Mouse (Mus musculus) CH12.LX (cell line): Measurements from ENCODE around the gene Ap4e1. TPM values are rescaled to one million over a fixed set of nuclear protein-coding genes. Genes with fewer than 3 reads are reported as not detected.

Experiments
- DNase-seq: peaks from one replicate; pipeline ENCODE4 v3.0.0-alpha.2; 2013; ENCODE audit errors: extremely low read depth
- H3K27ac ChIP-seq: 2 replicates; pipeline ENCODE4 v1.5.1; 2012; ENCODE audit warnings: low read depth, mild to moderate bottlenecking, control low read depth, moderate library complexity; ENCODE audit not compliant: insufficient read depth
- H3K27me3 ChIP-seq: replicated peaks from 2 replicates; pipeline ENCODE3; 2012; ENCODE audit warnings: inconsistent platforms
- H3K36me3 ChIP-seq, 2 experiments: replicated peaks in 1 of 2; 2 replicates each; pipeline versions ENCODE3 to v1.6.1; 2012; ENCODE audit warnings: inconsistent platforms in 1 of 2, low read length in 1 of 2, mild to moderate bottlenecking in 1 of 2, mixed read lengths in 1 of 2, moderate library complexity in 1 of 2; ENCODE audit not compliant: control insufficient read depth in 1 of 2, insufficient read depth in 1 of 2
- H3K4me1 ChIP-seq, 2 experiments: 2 replicates each; pipeline ENCODE4 v1.6.1; 2012; ENCODE audit warnings: inconsistent platforms in 1 of 2, moderate library complexity in 1 of 2; ENCODE audit not compliant: insufficient read depth in 2 of 2, control insufficient read depth in 1 of 2
- H3K4me2 ChIP-seq: 2 replicates; pipeline ENCODE4 v1.6.1; 2012; ENCODE audit warnings: low read depth, mild to moderate bottlenecking, control low read depth; ENCODE audit not compliant: poor library complexity, insufficient read depth, severe bottlenecking
- H3K4me3 ChIP-seq, 3 experiments: fragments of 150-350 bp in 1 of 3; sonication (generic) in 1 of 3; replicated peaks in 1 of 3; 2 replicates each; pipeline versions ENCODE3 to v1.5.1; 2011 to 2012; ENCODE audit warnings: low read depth in 2 of 3, low read length in 2 of 3, mild to moderate bottlenecking in 2 of 3, moderate library complexity in 2 of 3, control low read depth in 1 of 3, improper control_type of control experiment in 1 of 3, inconsistent platforms in 1 of 3, mixed read lengths in 1 of 3; ENCODE audit not compliant: poor library complexity in 1 of 3
- H3K79me2 ChIP-seq: replicated peaks from 2 replicates; pipeline ENCODE4 v1.6.1; 2012; ENCODE audit warnings: mild to moderate bottlenecking, moderate library complexity; ENCODE audit not compliant: control insufficient read depth, poor library complexity, insufficient read depth, severe bottlenecking; ENCODE audit errors: extremely low read depth
- H3K9ac ChIP-seq: 2 replicates; pipeline ENCODE4 v1.6.1; 2012; ENCODE audit warnings: low read depth, mild to moderate bottlenecking, control low read depth, moderate library complexity; ENCODE audit not compliant: insufficient read depth
- H3K9me3 ChIP-seq: replicated peaks from 2 replicates; pipeline ENCODE3; 2012; ENCODE audit warnings: low read length, inconsistent platforms, mixed read lengths
- BHLHE40 ChIP-seq: IDR thresholded peaks from 2 replicates; pipeline ENCODE4 v1.6.1; 2011; ENCODE audit warnings: mild to moderate bottlenecking, low read depth, low read length, improper control_type of control experiment
- CHD2 ChIP-seq: IDR thresholded peaks from 2 replicates; pipeline ENCODE4 v1.6.1; 2011; ENCODE audit warnings: low read length, improper control_type of control experiment
- E2F4 ChIP-seq: IDR thresholded peaks from 2 replicates; pipeline ENCODE4 v1.6.1; 2011; ENCODE audit warnings: low read depth, low read length, improper control_type of control experiment; ENCODE audit not compliant: insufficient replicate concordance
- ELF1 ChIP-seq: IDR thresholded peaks from 2 replicates; pipeline ENCODE4 v1.6.1; 2014; ENCODE audit warnings: low read depth, mild to moderate bottlenecking, inconsistent platforms, low read length, improper control_type of control experiment
- EP300 ChIP-seq: IDR thresholded peaks from 2 replicates; pipeline ENCODE4 v1.6.1; 2011; ENCODE audit warnings: low read length, improper control_type of control experiment
- ETS1 ChIP-seq: conservative IDR thresholded peaks from 2 replicates; pipeline ENCODE4 v1.6.1; 2012; ENCODE audit warnings: low read depth, mild to moderate bottlenecking, inconsistent platforms, low read length, improper control_type of control experiment, moderate library complexity
- GABPA ChIP-seq: IDR thresholded peaks from 2 replicates; pipeline ENCODE4 v1.6.1; 2012; ENCODE audit warnings: low read depth, low read length, improper control_type of control experiment, inconsistent platforms; ENCODE audit not compliant: insufficient replicate concordance
- IRF4 ChIP-seq: IDR thresholded peaks from 2 replicates; pipeline ENCODE4 v1.6.1; 2014; ENCODE audit warnings: low read depth, mild to moderate bottlenecking, inconsistent platforms, low read length, improper control_type of control experiment
- JUN ChIP-seq: IDR thresholded peaks from 2 replicates; pipeline ENCODE4 v1.6.1; 2011; ENCODE audit warnings: low read depth, mild to moderate bottlenecking, low read length, improper control_type of control experiment, moderate library complexity; ENCODE audit not compliant: insufficient read depth
- JUND ChIP-seq: conservative IDR thresholded peaks from 2 replicates; pipeline ENCODE4 v1.6.1; 2011; ENCODE audit warnings: low read depth, low read length, improper control_type of control experiment
- KAT2A ChIP-seq: IDR thresholded peaks from 2 replicates; pipeline ENCODE4 v1.6.1; 2012; ENCODE audit warnings: low read length, improper control_type of control experiment, inconsistent platforms; ENCODE audit not compliant: insufficient replicate concordance
- MAFK ChIP-seq: IDR thresholded peaks from 2 replicates; pipeline ENCODE4 v1.6.1; 2011; ENCODE audit warnings: low read length, improper control_type of control experiment; ENCODE audit not compliant: insufficient replicate concordance
- MAX ChIP-seq: IDR thresholded peaks from 2 replicates; pipeline ENCODE4 v1.6.1; 2011; ENCODE audit warnings: low read length, improper control_type of control experiment
- MAZ ChIP-seq: IDR thresholded peaks from 2 replicates; pipeline ENCODE4 v1.6.1; 2012; ENCODE audit warnings: low read depth, mild to moderate bottlenecking, inconsistent platforms, low read length, improper control_type of control experiment, moderate library complexity
- MEF2A ChIP-seq: IDR thresholded peaks from 2 replicates; pipeline ENCODE4 v1.6.1; 2014; ENCODE audit warnings: low read depth, mild to moderate bottlenecking, inconsistent platforms, low read length, improper control_type of control experiment, borderline replicate concordance
- MXI1 ChIP-seq: IDR thresholded peaks from 2 replicates; pipeline ENCODE4 v1.6.1; 2011; ENCODE audit warnings: mild to moderate bottlenecking, low read depth, low read length, improper control_type of control experiment
- NELFE ChIP-seq: IDR thresholded peaks from 2 replicates; pipeline ENCODE4 v1.6.1; 2011; ENCODE audit warnings: low read depth, low read length, improper control_type of control experiment
- POLR2A ChIP-seq: IDR thresholded peaks from 2 replicates; pipeline ENCODE4 v1.6.1; 2011; ENCODE audit warnings: low read depth, mild to moderate bottlenecking, improper control_type of control experiment, low read length
- POLR2AphosphoS2 ChIP-seq: IDR thresholded peaks from 2 replicates; pipeline ENCODE4 v1.6.1; 2011; ENCODE audit warnings: low read depth, low read length, improper control_type of control experiment
- RCOR1 ChIP-seq: conservative IDR thresholded peaks from 2 replicates; pipeline ENCODE4 v1.6.1; 2012; ENCODE audit warnings: low read depth, mild to moderate bottlenecking, inconsistent platforms, low read length, improper control_type of control experiment
- TBP ChIP-seq: conservative IDR thresholded peaks from 2 replicates; pipeline ENCODE4 v1.6.1; 2011; ENCODE audit warnings: low read depth, low read length, improper control_type of control experiment
- TCF12 ChIP-seq: IDR thresholded peaks from 2 replicates; pipeline ENCODE4 v1.6.1; 2014; ENCODE audit warnings: low read depth, mild to moderate bottlenecking, inconsistent platforms, low read length, improper control_type of control experiment
- UBTF ChIP-seq: IDR thresholded peaks from 2 replicates; pipeline ENCODE4 v1.6.1; 2012; ENCODE audit warnings: low read depth, mild to moderate bottlenecking, inconsistent platforms, low read length, improper control_type of control experiment, moderate library complexity
- USF1 ChIP-seq: IDR thresholded peaks from 2 replicates; pipeline ENCODE4 v1.6.1; 2014; ENCODE audit warnings: low read depth, mild to moderate bottlenecking, inconsistent platforms, low read length, improper control_type of control experiment
- USF2 ChIP-seq: conservative IDR thresholded peaks from 2 replicates; pipeline ENCODE4 v1.6.1; 2011; ENCODE audit warnings: low read depth, low read length, improper control_type of control experiment
- ZC3H11A ChIP-seq: IDR thresholded peaks from 2 replicates; pipeline ENCODE4 v1.6.1; 2012; ENCODE audit warnings: low read depth, mild to moderate bottlenecking, inconsistent platforms, low read length, improper control_type of control experiment
- ZMIZ1 ChIP-seq: IDR thresholded peaks from 2 replicates; pipeline ENCODE4 v1.6.1; 2012; ENCODE audit warnings: low read depth, mild to moderate bottlenecking, inconsistent platforms, low read length, improper control_type of control experiment
- ZNF384 ChIP-seq: IDR thresholded peaks from 2 replicates; pipeline ENCODE4 v1.6.1; 2012; ENCODE audit warnings: low read depth, low read length, improper control_type of control experiment, inconsistent platforms
- dilution Hi-C: fragments of 300-500 bp; cut with MboI; formaldehyde crosslinking; loops from 2 replicates; pipeline ENCODE4 v1.14.3; 2020; ENCODE audit warnings: low sequenced_read_pairs; ENCODE audit not compliant: extremely low pct_unique_long_range_greater_than_20kb, extremely low pct_ligation_motif_present
- in situ Hi-C: fragments of 300-500 bp; cut with MboI; formaldehyde crosslinking; loops from 3 replicates; pipeline ENCODE4 v1.14.3; 2019; ENCODE audit warnings: low sequenced_read_pairs, low pct_ligation_motif_present, low pct_unique_long_range_greater_than_20kb, mixed read lengths
- polyA plus RNA-seq: library from polyadenylated mRNA; unstranded; fragments of >175 nt; gene quantifications from 2 replicates; pipeline ENCODE4 v1.2.1, GENCODE M21; 2012; ENCODE audit warnings: low read depth; ENCODE audit not compliant: insufficient read length
- total RNA-seq, 2 experiments: library from RNA; depleted of rRNA; stranded (reverse); fragments of 300-350 nt in 1 of 2; fragments of >200 nt in 1 of 2; gene quantifications; 2 replicates each; pipeline ENCODE4 v1.2.3; 2012 to 2014

Gene Ap4e1
- total and polyA plus RNA-seq, 3 experiments: 5.8 to 9.6 (median 9.0) TPM

GRCm38 (mm10) chr2:127069781-127070434 is 61.4 kb downstream of the Ap4e1 start:
- no peak for TF ChIP-seq EP300
- TF ChIP-seq MEF2A: no peak
- no peak for TF ChIP-seq ELF1
- no peak for TF ChIP-seq MAX
- no peak for TF ChIP-seq USF2
- no peak for TF ChIP-seq POLR2AphosphoS2
- TF ChIP-seq JUN: no peak
- TF ChIP-seq TCF12: no peak
- no peak for TF ChIP-seq E2F4
- TF ChIP-seq ZMIZ1: no peak
- no peak for TF ChIP-seq ZNF384
- in situ Hi-C loops: no loop called here
- Histone ChIP-seq H3K4me1 (peaks cover 0 to 28% of the 10 kb centered on the region in 2 experiments; a peak in 3 of 4 replicates), H3K27ac (no peak overlapping the region), H3K4me2 (peak overlapping the region; percentile 72; the same call in 1 of the 2 replicates), H3K36me3 (peaks cover 2 to 36% of the 10 kb centered on the region in 2 experiments), H3K4me3 (peak overlapping the region in 2 of 3 experiments; percentile 19 to 64), H3K27me3 (no peaks in the 10 kb centered on the region), H3K9me3 (no peaks in the 10 kb centered on the region), H3K79me2 (no peaks in the 10 kb centered on the region; the same call in 1 of the 2 replicates), H3K9ac (no peak overlapping the region; the same call in 1 of the 2 replicates)
- dilution Hi-C loops: no loop called here
- DNase-seq: no peak

GRCm38 (mm10) chr2:127070435-127070841 is 61.9 kb downstream of the Ap4e1 start, which contains the start of gene Blvra:
TSS of gene Blvra (plus strand) at chr2:127070665.
- Histone ChIP-seq H3K27ac (peak within 1 kb of the TSS; percentile 29; the same call in 1 of the 2 replicates), H3K27me3 (no peaks in the 10 kb centered on the region), H3K79me2 (no peaks in the 10 kb centered on the region; the same call in 1 of the 2 replicates), H3K36me3 (peaks cover 2 to 36% of the 10 kb centered on the region in 2 experiments), H3K4me2 (peak within 1 kb of the TSS; percentile 72), H3K4me3 (peak within 1 kb of the TSS; percentile 64 to 86 (median 80)), H3K4me1 (peaks cover 0 to 28% of the 10 kb centered on the region in 2 experiments; a peak in 3 of 4 replicates), H3K9ac (peak within 1 kb of the TSS; percentile 91), H3K9me3 (no peaks in the 10 kb centered on the region)
- in situ Hi-C loops (no loop called here), dilution Hi-C loops (no loop called here)
- peak; percentile 95 for DNase-seq
- TF ChIP-seq MXI1 (peak; percentile 80), ZC3H11A (no peak), IRF4 (peak; percentile 22; the same call in 1 of the 2 replicates), TCF12 (peak; percentile 64), USF2 (no peak), E2F4 (peak; percentile 62; the same call in 1 of the 2 replicates), KAT2A (0 out of 2 replicates have a peak, but pooled peaks have one; percentile 43), BHLHE40 (peak; percentile 77), CHD2 (no peak), JUND (no peak), ZMIZ1 (peak; percentile 89), TBP (no peak), MAZ (0 out of 2 replicates have a peak, but pooled peaks have one; percentile 32), EP300 (no peak), RCOR1 (no peak), MEF2A (no peak; the same call in 1 of the 2 replicates), USF1 (no peak), UBTF (no peak), ETS1 (0 out of 2 replicates have a peak, but pooled peaks have one; percentile 24), GABPA (no peak), POLR2A (peak; percentile 87), POLR2AphosphoS2 (peak; percentile 74; the same call in 1 of the 2 replicates), NELFE (peak; percentile 75), ELF1 (peak; percentile 86), MAFK (peak; percentile 55; the same call in 1 of the 2 replicates), ZNF384 (peak; percentile 55), MAX (peak; percentile 57)
